Mouse (Mus musculus) embryonic facial prominence, embryonic 14.5 days (tissue): ENCODE measurements at regions not wholly inside any gene's neighbourhood (a gene's known extent, or its start where the extent isn't known, plus 50 kb on each side); places are given as distances from the start of the nearest gene placed in this dataset.

Experiments
- ATAC-seq: fragments of 200-750 bp; cut with Nextera tagmentation; 2 replicates; pipeline ENCODE4 v1.8.0; 2017; ENCODE audit warnings: low read depth, moderate number of reproducible peaks, moderate TSS enrichment
- DNase-seq: peaks from one replicate; pipeline ENCODE4 v3.0.0-alpha.2; 2015; ENCODE audit warnings: low spot score
- H3K27ac ChIP-seq: fragments of 300-500 bp; sonication (generic); replicated peaks from 2 replicates; pipeline ENCODE4 v1.5.1; 2014; ENCODE audit warnings: low read depth, mild to moderate bottlenecking, low read length, moderate library complexity
- H3K27me3 ChIP-seq: fragments of 300-500 bp; sonication (generic); replicated peaks from 2 replicates; pipeline ENCODE4 v1.6.1; 2014; ENCODE audit warnings: low read length; ENCODE audit not compliant: control insufficient read depth, insufficient read depth
- H3K36me3 ChIP-seq: fragments of 300-500 bp; sonication (generic); 2 replicates; pipeline ENCODE4 v1.6.1; 2014; ENCODE audit warnings: low read length, mixed read lengths; ENCODE audit not compliant: control insufficient read depth, insufficient read depth
- H3K4me1 ChIP-seq: fragments of 300-500 bp; sonication (generic); 2 replicates; pipeline ENCODE4 v1.6.1; 2014; ENCODE audit warnings: antibody characterized with exemption, low read length; ENCODE audit not compliant: control insufficient read depth, insufficient read depth
- H3K4me2 ChIP-seq: fragments of 300-500 bp; sonication (generic); 2 replicates; pipeline ENCODE4 v1.6.1; 2014; ENCODE audit warnings: low read depth, mild to moderate bottlenecking, low read length, moderate library complexity, mixed read lengths
- H3K4me3 ChIP-seq: fragments of 300-500 bp; sonication (generic); 2 replicates; pipeline ENCODE4 v1.5.1; 2014; ENCODE audit warnings: low read depth, mild to moderate bottlenecking, low read length
- H3K9ac ChIP-seq: fragments of 300-500 bp; sonication (generic); 2 replicates; pipeline ENCODE4 v1.6.1; 2014; ENCODE audit warnings: low read depth, mild to moderate bottlenecking, low read length, moderate library complexity, mixed read lengths
- H3K9me3 ChIP-seq: fragments of 300-500 bp; sonication (generic); 2 replicates; pipeline ENCODE4 v1.6.1; 2016; ENCODE audit warnings: low read length; ENCODE audit not compliant: control insufficient read depth
- WGBS: fragments of 180-500 bp; shearing (Covaris S2); extraction: QIAGEN DNeasy Blood & Tissue Kit; methylation state at CpG from one replicate; pipeline ENCODE4 v1.1.7; 2014; 5-methylcytosine and 5-hydroxymethylcytosine counted together

GRCm38 (mm10) chr8:90762390-90762789 lies 54.8 kb downstream of the Gm19935 start:
- H3K4me3 ChIP-seq: no peak overlapping the region
- no peaks in the 10 kb centered on the region for H3K4me1 ChIP-seq
- DNase-seq (no peak), ATAC-seq (no peak)
- H3K9me3 ChIP-seq: no peaks in the 10 kb centered on the region
- no peak overlapping the region for H3K27ac ChIP-seq
- 83% methylated on average over 7 of the region's 7 CpGs for WGBS
- H3K4me2 ChIP-seq: no peak overlapping the region
- no peaks in the 10 kb centered on the region for H3K27me3 ChIP-seq
- H3K9ac ChIP-seq: no peak overlapping the region
- no peaks in the 10 kb centered on the region for H3K36me3 ChIP-seq

GRCm38 (mm10) chr8:90761947-90762346 lies 55.2 kb downstream of the Gm19935 start:
- H3K36me3 ChIP-seq: no peaks in the 10 kb centered on the region
- no peak overlapping the region for H3K9ac ChIP-seq
- no peak overlapping the region for H3K27ac ChIP-seq
- DNase-seq: no peak
- H3K4me1 ChIP-seq: no peaks in the 10 kb centered on the region
- no peak overlapping the region for H3K4me2 ChIP-seq
- H3K4me3 ChIP-seq: no peak overlapping the region
- no peaks in the 10 kb centered on the region for H3K9me3 ChIP-seq
- ATAC-seq: no peak
- no peaks in the 10 kb centered on the region for H3K27me3 ChIP-seq
- 85% methylated on average over 5 of the region's 5 CpGs for WGBS

DNA sequence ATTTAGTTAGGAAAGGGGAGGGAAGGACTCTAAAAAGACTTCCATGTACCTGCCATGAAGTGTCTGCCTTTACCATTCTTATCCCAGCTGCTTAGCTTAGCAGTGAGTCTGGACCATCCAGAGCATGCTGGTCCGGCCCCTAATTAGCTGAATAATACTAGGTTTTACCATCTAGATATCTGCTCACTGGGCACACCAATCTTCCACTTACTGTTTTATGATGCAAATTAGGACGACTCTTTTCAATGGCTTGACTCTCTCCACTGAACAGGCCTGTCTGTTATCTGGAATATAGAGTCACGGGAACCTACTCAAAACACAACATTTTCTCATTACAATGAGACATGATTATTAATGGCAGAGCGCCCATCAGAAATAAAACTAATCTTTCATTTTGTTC lies 55.7 kb downstream of the Gm19935 start:
- H3K27ac ChIP-seq: no peak overlapping the region
- DNase-seq (no peak), ATAC-seq (no peak)
- no peak overlapping the region for H3K4me3 ChIP-seq
- no peaks in the 10 kb centered on the region for H3K9me3 ChIP-seq
- no peaks in the 10 kb centered on the region for H3K27me3 ChIP-seq
- no peaks in the 10 kb centered on the region for H3K36me3 ChIP-seq
- WGBS: 95% methylated on average over 4 of the region's 4 CpGs
- H3K4me2 ChIP-seq: no peak overlapping the region
- H3K4me1 ChIP-seq: no peaks in the 10 kb centered on the region
- H3K9ac ChIP-seq: no peak overlapping the region

GRCm38 (mm10) chr8:90759531-90759930 lies 57.7 kb downstream of the Gm19935 start:
- no peaks in the 10 kb centered on the region for H3K27me3 ChIP-seq
- no peak overlapping the region for H3K27ac ChIP-seq
- H3K4me1 ChIP-seq: no peaks in the 10 kb centered on the region
- H3K36me3 ChIP-seq: no peaks in the 10 kb centered on the region
- no peak overlapping the region for H3K9ac ChIP-seq
- no peak overlapping the region for H3K4me3 ChIP-seq
- WGBS: 66% methylated on average over 9 of the region's 9 CpGs
- no peak overlapping the region for H3K4me2 ChIP-seq
- no peaks in the 10 kb centered on the region for H3K9me3 ChIP-seq
- ATAC-seq (no peak), DNase-seq (no peak)

DNA sequence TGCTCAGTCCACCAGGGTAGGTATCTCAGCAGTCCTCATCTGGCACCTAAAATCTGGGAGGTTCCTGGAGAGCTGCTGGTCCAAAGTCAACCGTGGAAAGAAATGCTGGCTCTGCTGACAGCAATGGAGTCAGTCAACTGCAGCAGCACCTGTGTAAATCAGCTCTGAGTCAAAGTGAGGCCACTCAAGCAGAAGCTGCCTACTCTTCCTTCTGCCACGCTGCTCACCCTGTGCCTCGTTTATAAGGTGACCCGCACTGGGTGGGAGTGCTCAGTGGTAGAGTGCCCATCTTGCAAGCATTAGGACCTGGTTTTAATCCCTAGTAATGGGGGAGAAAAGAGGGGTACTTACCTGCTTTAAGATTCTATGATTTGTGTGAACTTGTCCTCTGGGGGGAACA lies 62.2 kb downstream of the Gm19935 start:
- H3K4me1 ChIP-seq: no peaks in the 10 kb centered on the region
- no peak overlapping the region for H3K4me2 ChIP-seq
- no peak overlapping the region for H3K4me3 ChIP-seq
- DNase-seq (no peak), ATAC-seq (no peak)
- H3K27ac ChIP-seq: no peak overlapping the region
- H3K9me3 ChIP-seq: peaks cover 7% of the 10 kb centered on the region; the same call in 1 of the 2 replicates
- H3K36me3 ChIP-seq: no peaks in the 10 kb centered on the region
- 63% methylated on average over 4 of the region's 4 CpGs for WGBS
- no peak overlapping the region for H3K9ac ChIP-seq
- no peaks in the 10 kb centered on the region for H3K27me3 ChIP-seq

- Histone ChIP-seq H3K4me3 (no peak overlapping the region), H3K4me2 (no peak overlapping the region), H3K9me3 (no peaks in the 10 kb centered on the region), H3K4me1 (no peaks in the 10 kb centered on the region), H3K27me3 (no peaks in the 10 kb centered on the region), H3K36me3 (no peaks in the 10 kb centered on the region), H3K27ac (no peak overlapping the region), H3K9ac (no peak overlapping the region)
- 93% methylated on average over 2 of the region's 2 CpGs for WGBS
- no peak for DNase-seq
- ATAC-seq: no peak
Observed at GRCm38 (mm10) chr8:90743546-90743945, 73.6 kb downstream of the Gm19935 start.

GRCm38 (mm10) chr8:90740963-90741733 lies 76.0 kb downstream of the Gm19935 start:
- Histone ChIP-seq H3K4me3 (no peak overlapping the region), H3K4me1 (no peaks in the 10 kb centered on the region), H3K9ac (no peak overlapping the region), H3K4me2 (no peak overlapping the region), H3K9me3 (no peaks in the 10 kb centered on the region), H3K27ac (no peak overlapping the region; the same call in 1 of the 2 replicates), H3K27me3 (no peaks in the 10 kb centered on the region), H3K36me3 (no peaks in the 10 kb centered on the region)
- 36% methylated on average over 9 of the region's 9 CpGs for whole genome bisulfite sequencing
- ATAC-seq (peak; percentile 71), DNase-seq (peak; percentile 66)

- no peaks in the 10 kb centered on the region for H3K27me3 ChIP-seq
- no peak overlapping the region for H3K4me2 ChIP-seq
- DNase-seq: peak; percentile 39
- H3K4me3 ChIP-seq: no peak overlapping the region
- 46% methylated on average over 2 of the region's 2 CpGs for WGBS
- ATAC-seq: peak; percentile 63; the same call in 1 of the 2 replicates
- H3K4me1 ChIP-seq: no peaks in the 10 kb centered on the region
- no peak overlapping the region for H3K9ac ChIP-seq
- no peaks in the 10 kb centered on the region for H3K36me3 ChIP-seq
- H3K27ac ChIP-seq: no peak overlapping the region
- no peaks in the 10 kb centered on the region for H3K9me3 ChIP-seq
Observed at GRCm38 (mm10) chr8:90740302-90740962, 76.8 kb downstream of the Gm19935 start.

GRCm38 (mm10) chr8:90728011-90728410 lies 89.2 kb downstream of the Gm19935 start:
- no peaks in the 10 kb centered on the region for H3K36me3 ChIP-seq
- H3K27ac ChIP-seq: no peak overlapping the region
- no peaks in the 10 kb centered on the region for H3K4me1 ChIP-seq
- DNase-seq: no peak
- H3K9me3 ChIP-seq: no peaks in the 10 kb centered on the region
- no peak overlapping the region for H3K4me3 ChIP-seq
- H3K9ac ChIP-seq: no peak overlapping the region
- ATAC-seq: no peak
- H3K27me3 ChIP-seq: no peaks in the 10 kb centered on the region
- WGBS: 32% methylated on average over 1 of the region's 1 CpGs
- H3K4me2 ChIP-seq: no peak overlapping the region
